Mouse (Mus musculus) mesoderm, embryonic 11.5 days (tissue): ENCODE measurements at regions not wholly inside any gene's neighbourhood (a gene's known extent, or its start where the extent isn't known, plus 50 kb on each side); places are given as distances from the start of the nearest gene placed in this dataset.

Experiments used
- DNase-seq: peaks from one replicate; pipeline ENCODE4 v3.0.0-alpha.2; 2012; ENCODE audit warnings: low read depth, low spot score

DNA sequence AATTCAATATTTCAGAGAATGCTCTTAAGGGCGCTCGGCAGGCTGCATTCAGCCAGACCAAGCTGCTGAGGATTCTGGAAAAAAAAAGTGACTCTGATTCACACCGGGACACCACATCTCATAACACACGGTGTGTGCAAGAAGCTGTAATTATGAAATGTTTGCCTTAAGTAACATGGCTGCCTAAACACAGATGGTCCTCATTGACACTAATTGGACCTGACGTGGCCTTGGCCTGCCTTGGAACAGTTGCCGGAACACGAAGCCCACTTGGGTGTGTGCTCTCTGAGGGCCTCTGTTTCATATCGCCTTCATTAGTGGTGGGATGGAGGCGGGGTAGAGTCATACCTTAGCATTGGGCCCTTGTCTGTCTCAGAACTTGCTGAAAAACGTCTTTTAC, 236.2 kb upstream of the Msx2 start:
- DNase-seq: no peak

DNA sequence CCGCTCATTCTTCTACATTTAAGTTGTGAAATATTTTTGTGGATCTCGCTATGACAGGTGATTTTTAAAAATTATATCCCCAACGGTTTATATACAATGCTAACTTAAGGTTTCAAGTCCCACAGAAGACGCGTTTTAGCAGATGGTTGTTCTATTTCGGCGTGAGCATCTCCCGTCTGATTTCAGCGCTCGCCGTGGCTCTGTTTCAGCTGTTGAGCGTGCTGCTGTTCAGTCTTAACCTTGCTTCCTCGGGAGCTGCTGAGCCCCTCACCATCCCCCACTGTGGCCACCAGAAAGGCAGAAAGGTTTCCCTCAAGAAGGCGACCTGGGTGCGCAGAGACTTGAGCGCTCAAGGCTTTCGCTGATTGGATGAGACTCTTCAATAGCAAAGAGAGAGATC, 234.7 kb upstream of the Msx2 start:
- DNase-seq: no peak

DNA sequence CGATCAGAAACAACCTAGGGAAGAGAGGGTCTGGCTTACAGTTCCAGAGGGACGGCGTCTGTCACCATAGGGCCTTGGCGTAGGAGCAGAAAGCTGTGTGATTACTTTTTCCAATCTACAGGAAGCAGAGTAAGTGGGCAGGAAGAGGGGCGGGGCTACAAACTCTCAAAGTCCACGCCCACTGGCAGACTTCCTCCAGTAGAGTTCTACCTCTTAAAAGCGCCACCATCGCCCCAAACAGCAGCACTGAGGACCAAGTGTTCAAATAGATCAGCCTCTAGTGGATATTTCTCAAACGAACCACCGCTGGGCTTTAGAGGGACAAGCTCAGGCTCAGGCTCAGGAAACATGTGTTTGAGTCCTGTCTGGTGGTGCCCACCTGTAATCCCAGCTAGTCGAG, 231.2 kb upstream of the Msx2 start:
- DNase-seq: no peak

DNA sequence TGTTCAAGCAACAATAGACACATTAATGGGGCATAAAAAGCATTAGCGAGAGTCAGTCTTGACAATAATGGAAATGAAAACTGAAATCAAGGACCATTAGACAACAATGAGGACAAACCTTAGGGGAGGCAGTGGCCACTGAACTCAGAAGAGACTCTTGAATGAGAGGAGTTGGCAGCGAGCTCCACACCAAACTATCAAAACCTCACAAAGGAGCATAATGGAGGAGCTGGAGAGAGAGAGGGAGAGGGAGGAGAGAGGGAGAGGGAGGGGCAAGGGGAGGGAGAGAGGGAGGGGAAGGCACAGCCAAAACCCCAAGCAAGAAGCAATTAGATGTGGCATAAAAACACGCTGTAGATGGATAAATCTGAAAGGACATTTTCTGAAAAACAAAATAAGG, 227.4 kb upstream of the Msx2 start:
- no peak for DNase-seq

DNA sequence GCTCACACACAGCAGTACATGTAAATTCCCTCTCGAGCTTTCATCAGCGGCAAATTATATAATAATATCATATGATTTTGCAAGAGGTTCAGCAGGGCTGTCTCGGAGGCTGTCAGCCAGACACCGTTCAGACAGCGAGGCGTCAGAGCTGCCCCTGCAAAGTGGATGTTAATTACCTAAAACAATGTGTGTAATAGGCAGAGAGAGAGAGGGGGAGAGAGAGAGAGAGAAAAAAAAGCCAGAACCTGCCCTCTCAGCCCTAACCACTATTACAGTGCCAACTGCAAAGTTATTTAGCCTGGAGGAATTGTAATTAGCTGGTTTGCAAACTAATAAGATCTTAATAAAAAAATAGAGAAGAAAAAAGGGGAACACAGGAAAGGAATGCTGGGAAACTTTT, 225.1 kb upstream of the Msx2 start:
- DNase-seq: no peak

DNA sequence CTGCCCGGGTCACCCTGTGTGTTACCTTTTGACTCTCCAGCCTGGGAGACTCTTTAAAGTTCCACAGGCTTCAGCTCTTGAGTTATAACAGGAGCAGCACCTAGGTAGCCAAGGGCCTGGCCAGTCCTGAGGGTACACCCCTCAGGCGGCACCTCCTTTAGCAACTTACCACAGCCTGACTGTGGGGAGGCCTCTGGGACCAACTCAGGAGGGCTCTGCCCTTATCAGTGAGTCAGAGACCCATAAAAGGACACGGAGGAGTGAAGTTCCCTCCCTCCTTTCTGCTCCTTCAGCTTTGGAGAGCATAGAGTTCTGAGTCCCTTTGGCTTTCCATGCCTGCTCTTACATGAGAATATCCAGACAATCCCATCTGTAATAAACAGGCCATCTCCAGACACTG, 222.5 kb upstream of the Msx2 start:
- no peak for DNase-seq

DNA sequence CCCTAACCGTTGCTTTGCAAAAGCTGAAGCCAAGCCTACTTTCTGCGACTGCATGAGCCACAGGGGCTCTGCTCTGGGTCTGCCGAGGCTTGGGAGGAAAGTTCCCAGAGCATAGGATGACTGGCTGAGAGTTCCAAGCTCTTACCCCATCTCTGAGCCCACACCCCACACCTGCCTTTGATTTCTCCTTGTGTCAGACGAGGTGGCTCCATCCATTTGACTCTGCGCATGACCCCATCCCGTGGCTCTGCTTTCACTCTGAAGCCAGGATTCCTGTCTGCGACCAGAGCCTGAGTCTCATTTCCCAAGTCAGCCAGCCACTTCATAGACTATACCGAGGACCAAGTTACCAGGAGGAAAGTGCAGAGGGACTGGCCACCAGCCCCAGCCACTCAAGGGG, 216.1 kb upstream of the Msx2 start:
- no peak for DNase-seq

DNA sequence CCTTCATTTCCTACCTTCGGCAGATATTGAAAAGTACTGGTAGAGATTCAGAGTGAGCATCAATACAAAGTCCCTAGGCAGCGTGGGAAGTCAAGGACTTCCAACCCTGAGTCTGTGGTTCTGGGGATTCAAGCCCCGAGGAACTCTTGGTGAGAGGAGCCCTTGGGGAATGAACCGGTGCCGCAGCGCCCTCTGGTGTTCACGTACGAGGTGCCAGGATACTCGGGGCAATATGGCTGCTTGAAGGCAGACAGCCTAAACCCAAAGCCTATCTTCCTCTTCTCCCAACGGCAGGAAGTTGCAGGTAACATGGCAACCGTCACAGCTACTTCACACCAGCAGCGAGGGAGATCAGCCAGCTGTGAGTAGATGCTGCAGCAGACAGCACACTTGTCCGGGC, 215.6 kb upstream of the Msx2 start:
- DNase-seq: peak; percentile 88

DNA sequence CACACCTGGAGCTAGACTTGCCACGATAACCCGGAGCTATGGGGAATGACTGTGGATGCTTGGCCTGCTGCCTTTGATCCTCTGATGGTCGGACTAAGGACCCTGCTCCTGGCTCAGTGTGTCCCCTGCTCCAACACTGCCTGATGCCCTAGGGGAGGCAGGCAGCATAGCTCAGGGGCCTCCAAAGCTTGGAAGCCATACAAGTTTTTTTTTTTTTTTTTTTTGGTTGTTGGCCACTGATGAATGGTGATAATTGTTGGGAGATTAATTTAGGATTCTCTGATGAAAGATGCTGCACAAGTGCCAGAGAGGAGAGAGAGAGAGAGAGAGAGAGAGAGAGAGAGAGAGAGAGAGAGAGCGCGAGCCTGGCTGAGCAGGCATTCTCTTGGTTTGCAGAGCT, 211.6 kb upstream of the Msx2 start:
- DNase-seq: no peak

DNA sequence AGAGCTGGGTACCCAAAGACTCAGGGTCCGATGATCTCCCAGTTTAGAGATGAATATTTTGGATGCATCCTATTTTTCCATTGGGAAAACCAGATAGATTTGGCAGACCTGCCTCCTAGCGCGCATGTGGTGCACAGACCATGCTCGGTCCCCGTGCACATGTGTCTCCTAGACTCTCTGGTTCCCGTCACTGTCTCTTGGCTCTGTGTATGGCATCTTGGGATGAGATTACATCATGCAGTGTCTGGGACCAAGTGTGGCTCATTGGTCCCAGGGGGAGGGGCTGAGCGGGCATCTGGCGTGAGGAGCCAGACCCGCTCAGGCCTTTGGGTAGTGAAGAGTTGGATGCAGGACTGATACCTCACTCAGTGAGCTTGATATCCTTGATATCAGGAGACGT, 204.3 kb upstream of the Msx2 start:
- no peak for DNase-seq

DNA sequence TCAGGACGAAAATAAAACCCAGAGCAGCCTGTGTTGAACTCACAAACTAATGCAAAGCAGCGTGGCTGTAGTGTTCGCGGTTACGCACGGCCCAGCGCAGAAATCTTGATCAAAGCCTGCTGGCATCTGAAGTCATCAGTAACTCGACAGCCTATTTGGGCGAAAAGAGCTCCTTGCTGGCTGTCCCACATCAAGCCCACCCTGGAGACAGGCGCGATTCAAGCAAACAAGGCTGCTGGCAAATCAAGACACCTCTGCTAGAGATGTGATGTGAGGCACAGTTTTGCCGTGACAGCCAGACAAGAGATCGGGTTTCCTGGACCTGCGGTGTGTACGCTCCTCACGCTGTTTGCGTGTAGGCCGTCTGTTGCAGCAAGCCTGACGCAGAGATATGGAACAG, 197.5 kb upstream of the Msx2 start:
- DNase-seq: peak; percentile 34

DNA sequence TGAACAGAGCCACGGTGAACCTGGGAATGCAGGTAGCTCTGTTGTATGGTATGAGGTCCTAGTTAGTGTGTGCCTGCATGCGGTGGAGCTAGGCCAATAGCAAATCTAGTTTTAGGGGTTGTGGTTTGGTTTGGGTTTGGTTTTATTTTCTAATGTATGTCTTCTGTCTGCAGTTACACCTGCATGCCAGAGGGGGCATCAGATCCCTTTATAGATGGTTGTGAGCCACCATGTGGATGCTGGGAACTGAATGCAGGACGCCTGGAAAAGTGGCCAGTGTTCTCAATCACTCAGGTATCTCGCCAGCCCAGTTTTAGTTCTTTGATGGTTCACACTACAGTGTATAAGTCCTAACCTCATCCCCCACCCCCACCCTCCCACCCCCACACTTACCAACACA, 194.6 kb upstream of the Msx2 start:
- no peak for DNase-seq

DNA sequence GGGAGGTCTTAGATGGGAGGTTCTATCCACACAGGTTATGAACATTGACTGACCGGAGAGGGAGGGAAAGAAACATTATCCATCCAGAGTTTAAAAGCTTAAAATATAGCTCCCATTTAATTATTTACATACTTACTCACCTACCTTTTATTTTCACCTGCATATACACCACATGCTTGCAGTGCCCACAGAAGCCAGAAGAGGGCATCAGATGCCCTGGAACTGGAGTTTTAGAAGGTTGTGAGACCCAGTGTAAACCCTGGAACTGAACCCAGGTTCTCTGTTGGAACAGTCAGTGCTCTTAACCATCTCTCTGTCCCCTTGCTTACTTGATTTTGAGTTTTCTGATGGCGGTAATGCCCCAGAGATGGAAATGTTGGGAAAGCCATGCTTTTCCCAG, 192.7 kb upstream of the Msx2 start:
- no peak for DNase-seq

DNA sequence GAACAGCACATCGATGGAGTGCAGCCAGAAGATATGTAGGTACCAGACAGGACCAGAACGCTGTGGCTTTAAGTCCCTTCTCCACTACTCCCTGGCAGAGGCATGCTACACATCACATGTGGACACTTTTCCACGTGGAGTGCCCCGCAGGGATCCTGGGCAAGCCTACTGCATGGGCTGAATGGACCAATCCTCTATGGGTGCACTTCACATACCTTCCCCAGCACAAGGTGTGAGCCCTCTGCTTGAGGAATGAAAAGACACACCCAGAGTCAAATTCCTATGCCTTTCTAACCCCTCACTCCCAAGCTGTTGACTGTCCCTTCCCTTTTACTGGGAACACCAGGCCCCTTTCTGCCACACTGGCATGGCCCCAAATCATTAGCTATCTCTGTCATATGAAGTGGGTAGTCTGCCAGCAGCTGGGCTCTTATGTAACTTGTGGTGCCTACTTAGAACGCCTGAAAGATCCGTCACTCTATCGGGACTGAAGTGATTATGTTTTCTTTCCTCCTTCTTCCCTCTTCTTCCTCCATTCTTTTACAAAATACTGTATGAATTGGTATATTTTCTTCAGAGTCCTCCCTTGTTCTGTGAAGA, 191.9 kb upstream of the Msx2 start:
- no peak for DNase-seq

DNA sequence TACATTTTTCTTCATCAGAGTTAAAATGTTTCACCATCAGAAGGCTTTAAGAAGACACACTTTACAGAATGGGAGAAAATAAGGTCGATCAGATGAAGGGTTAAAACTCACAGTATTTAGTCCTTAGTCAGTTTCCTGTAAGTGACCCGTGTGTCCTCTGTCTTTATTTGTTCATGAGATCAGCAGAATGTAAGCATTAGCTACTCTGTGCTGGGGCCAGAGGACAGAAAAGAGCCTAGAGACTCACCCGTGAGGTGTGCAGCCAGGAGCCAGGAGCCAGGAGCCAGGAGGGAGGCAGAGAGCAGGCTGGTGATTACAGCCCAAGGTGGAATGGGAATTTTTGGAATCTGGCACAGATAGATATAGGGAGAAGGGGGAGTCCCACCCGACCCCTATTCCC, 180.0 kb upstream of the Msx2 start:
- no peak for DNase-seq

DNA sequence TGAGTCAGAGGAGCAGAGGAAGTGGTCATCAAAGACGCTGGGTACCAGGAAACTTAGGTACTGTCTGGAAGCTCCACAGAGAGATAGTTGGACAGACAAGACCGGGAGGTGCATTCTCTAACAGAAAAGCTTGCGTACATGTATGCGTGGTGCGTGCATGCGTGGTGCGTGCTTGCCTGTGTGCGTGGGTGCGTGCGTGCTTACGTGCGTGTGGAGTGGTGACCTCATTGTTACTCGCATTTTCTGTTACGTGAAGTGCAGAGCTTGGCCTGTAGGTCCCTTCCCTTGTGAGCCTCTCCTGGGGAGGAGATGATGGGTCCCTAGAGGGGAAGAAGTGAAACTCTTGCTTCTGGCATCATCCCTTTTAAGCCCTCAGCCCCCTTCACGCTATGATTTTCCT, 175.5 kb upstream of the Msx2 start:
- no peak for DNase-seq

DNA sequence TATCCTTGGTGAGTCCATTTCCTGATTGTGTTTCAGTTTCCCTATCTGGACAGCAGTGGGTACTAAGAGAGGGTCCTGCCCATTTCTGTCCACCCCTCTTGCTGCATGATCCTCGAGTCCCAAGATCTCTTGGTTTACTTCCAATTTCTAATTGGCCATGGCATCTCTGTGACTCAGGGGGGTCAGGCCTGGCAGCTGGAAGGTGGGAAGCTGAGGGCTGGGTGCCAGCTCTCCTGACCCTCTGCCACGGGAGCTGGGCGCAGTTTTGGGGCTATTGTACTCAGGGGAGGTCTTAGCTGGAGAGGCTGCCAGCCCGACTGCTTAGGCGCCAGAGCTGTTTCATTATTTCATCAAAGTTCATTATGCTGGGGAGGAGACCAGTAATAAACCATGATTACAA, 169.7 kb upstream of the Msx2 start:
- no peak for DNase-seq

DNA sequence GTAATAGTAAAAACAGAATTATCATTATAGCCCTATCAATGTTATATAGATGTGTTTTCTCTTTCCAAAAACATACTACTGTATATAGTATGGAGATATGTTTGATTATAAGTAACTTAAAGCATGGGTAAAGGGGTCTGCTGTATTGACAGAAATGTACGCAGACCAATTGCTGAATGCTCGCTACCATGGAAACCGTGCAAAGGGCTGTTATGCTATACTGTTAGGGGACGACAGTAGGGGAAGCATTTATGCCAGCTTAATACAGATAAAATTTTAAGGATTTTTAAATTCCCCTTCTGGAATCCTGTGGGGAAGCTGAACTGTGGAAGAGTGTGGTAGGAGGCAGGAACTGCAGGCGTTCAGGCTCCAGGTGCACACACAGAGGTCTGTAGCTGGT, 166.7 kb upstream of the Msx2 start:
- DNase-seq: no peak

DNA sequence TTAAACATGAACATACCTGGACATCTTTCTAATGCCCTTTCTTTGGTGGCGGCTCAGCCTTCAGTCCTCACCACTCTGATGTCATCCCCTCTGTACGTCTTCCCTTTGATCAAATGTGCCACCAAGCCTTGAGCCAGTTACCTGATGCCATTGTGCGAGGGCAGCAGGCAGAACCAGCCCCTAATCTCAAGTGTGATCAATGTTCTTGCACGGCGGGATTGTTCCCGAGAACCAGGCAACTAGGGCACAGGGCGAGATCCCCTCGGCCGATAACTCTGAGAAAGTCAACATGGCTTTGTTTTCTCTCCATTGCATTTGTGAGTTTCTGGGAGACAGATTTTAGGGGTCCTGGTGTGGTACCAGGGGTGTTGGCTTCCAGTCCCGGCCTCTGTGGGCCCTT, 166.2 kb upstream of the Msx2 start:
- DNase-seq: no peak

DNA sequence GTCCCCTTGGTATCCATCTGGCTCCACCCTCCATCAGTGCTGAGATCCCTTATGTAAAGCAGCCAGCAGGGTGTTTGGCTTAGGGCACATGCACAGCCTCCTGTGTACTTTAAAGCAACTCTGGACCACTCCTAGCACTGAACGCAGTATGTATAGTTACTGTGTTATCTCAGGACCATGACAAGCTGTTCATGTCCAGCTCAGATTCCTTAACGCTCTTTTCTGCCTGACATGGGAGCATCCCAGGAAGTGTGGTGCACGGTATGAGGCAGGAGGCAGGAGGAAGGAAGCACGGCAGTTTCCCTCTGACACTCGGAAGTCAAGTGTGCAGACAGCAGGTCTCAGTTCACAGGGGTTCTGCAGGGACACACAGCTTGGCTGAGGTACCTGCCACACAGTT, 163.1 kb upstream of the Msx2 start:
- no peak for DNase-seq

DNA sequence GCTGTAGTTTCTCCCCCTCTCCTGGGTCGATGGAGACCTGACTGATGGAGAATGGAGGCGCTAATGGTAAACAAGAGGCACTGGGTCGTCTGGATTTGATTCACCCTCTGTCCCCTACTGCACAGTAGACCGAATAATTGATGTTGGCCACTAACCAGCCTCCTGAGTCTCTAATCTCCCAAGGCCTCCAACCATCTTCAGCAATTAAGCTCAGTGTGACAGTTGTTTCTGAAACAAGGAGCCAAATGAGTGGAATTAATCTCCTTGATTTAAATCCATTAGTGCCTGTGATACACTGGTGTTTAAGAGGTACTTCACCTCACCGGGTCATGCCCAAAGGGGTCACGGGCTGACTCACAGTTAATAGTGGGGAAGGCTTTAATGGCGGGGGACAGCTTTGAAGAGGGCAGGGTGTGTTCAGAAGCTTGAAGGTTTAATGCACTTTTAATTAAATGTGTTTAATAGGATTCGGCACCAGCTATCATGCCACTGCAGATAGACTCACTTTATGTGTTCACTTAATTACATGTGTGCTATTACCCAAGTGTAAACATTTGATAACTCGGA, 161.8 kb upstream of the Msx2 start:
- DNase-seq: no peak

DNA sequence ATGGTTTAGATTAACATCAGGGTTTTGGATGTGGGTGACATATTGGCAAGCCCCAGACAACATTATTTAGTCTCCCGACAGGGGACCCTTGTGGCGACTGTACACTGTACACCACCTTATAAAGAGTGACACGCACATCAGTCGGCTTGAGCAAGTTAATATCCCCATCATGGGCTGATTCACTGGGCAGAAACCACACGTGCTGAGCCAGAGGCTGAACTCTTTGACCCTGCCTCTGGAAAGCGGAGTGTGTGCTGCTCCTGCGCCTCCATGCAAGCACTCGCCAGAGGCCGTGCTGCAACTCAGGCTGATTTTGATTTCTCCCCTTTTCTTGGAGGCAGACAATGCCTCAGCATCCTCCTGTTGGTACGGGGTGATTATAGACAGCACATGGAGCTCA, 125.2 kb upstream of the Msx2 start:
- no peak for DNase-seq

DNA sequence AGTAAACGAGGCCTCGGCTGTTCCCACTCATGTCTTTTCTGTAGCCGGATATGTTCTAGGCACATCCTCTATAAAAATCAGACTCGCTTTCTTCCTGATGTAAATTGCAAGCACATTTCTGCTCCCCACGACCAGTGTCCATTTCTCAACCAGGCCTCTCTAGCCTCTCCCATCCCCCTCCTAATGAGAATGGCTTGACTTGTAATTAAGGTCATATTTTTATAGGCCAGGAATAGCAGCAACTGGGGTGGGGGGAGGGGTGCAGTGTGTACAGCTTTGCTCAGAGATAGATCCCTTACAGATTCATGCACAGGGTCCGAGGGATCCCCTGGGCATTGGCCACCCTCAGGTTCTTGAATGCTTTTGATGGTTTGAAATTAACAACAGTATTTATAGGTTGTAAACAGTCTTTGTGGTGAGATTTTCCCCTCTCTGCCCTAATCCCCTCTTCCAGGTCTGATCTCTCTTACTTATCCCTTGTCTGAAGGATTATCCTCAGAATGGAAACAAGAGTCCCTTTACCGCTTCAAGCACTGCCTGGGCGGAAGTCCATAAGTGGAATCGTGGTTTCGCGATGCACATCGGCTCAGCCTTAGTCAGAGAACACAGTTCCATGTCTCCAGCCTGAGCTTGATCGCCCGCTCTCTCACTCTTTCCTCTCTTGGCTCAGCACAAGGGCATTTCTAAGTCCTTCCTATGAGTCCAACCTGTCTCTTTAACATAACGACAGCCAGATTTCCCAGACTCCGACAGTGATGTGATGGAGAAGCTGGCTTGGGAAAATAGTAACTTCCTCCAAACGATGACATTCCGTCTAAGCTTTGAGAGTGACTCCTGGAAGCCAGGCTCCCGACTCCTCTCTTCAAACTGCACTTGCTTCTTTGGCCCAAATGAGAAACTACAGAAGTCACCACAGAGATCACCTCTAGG, 124.3 kb upstream of the Msx2 start:
- no peak for DNase-seq
